Mouse (Mus musculus): ENCODE data around the gene Pum1. TPM values are rescaled to one million over a fixed set of nuclear protein-coding genes. Genes with fewer than 3 reads are reported as not detected.

The Pum1 gene
- polyA plus RNA-seq, 1 experiment from 2014 or later: 16.7 TPM

- H3K4me3 ChIP-seq (ENCODE audit: low read depth, low read length): no peak overlapping the region
- H3K4me1 ChIP-seq (ENCODE audit: insufficient read depth): 0 out of 2 replicates have a peak, but pooled peaks cover 3% of the 10 kb centered on the region
- no peak for DNase-seq
- 79% methylated on average over 7 of the region's 7 CpGs for WGBS (ENCODE audit: insufficient replicate concordance)
- H3K9me3 ChIP-seq (ENCODE audit: low read length): no peaks in the 10 kb centered on the region
- no peak overlapping the region for H3K4me2 ChIP-seq (ENCODE audit: low read depth, low read length)
- no peaks in the 10 kb centered on the region for H3K36me3 ChIP-seq (replicated peaks; ENCODE audit: insufficient read depth, low read length)
- no peak overlapping the region for H3K27ac ChIP-seq (ENCODE audit: low read depth)
- H3K27me3 ChIP-seq (ENCODE audit: insufficient read depth, low read length): no peaks in the 10 kb centered on the region
- TF ChIP-seq CTCF (IDR thresholded peaks at IDR 0.05; ENCODE audit: low read depth) (no peak), EP300 (IDR thresholded peaks at IDR 0.05; ENCODE audit: low read depth) (no peak)
- ATAC-seq: no peak
- no peak overlapping the region for H3K9ac ChIP-seq (replicated peaks)
Observed at GRCm38 (mm10) chr4:130805746-130806145, 142.6 kb downstream of the Pum1 start.

GRCm38 (mm10) chr4:130806746-130807145, 143.6 kb downstream of the Pum1 start:
- Histone ChIP-seq H3K4me1 (ENCODE audit: insufficient read depth) (0 out of 2 replicates have a peak, but pooled peaks cover under 1% of the 10 kb centered on the region), H3K36me3 (replicated peaks; ENCODE audit: insufficient read depth, low read length) (no peaks in the 10 kb centered on the region), H3K27me3 (ENCODE audit: insufficient read depth, low read length) (no peaks in the 10 kb centered on the region), H3K9me3 (ENCODE audit: low read length) (no peaks in the 10 kb centered on the region), H3K27ac (ENCODE audit: low read depth) (no peak overlapping the region), H3K4me3 (ENCODE audit: low read depth, low read length) (no peak overlapping the region), H3K4me2 (ENCODE audit: low read depth, low read length) (no peak overlapping the region), H3K9ac (replicated peaks) (no peak overlapping the region)
- WGBS (ENCODE audit: insufficient replicate concordance): 80% methylated on average over 9 of the region's 9 CpGs
- TF ChIP-seq CTCF (IDR thresholded peaks at IDR 0.05; ENCODE audit: low read depth) (no peak), EP300 (IDR thresholded peaks at IDR 0.05; ENCODE audit: low read depth) (no peak)
- DNase-seq (no peak), ATAC-seq (no peak)

DNA sequence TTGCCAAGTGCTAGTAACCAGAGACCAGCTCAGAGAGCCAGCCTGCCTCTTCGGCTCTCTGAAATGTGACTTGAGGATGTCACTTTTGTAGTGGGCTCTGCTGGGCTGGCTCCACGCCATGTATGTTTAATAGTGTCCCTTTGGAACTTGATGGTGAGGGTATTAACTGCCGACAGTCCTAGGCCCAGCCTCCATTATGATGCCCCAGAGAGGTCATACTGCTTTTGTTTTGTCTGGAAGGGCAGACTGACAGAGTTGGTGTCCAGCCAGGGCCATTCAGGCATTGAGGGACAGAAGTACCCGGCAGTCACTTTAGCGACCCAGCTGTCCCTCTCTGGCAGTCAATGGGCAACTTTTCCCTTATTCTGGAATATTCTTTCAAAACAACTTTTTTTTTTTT, 146.7 kb downstream of the Pum1 start:
- 69% methylated on average over 5 of the region's 5 CpGs for WGBS (ENCODE audit: insufficient replicate concordance)
- DNase-seq: no peak
- H3K4me2 ChIP-seq (ENCODE audit: low read depth, low read length): no peak overlapping the region
- TF ChIP-seq EP300 (IDR thresholded peaks at IDR 0.05; ENCODE audit: low read depth) (no peak), CTCF (IDR thresholded peaks at IDR 0.05; ENCODE audit: low read depth) (no peak)
- no peak overlapping the region for H3K9ac ChIP-seq (replicated peaks)
- no peak overlapping the region for H3K27ac ChIP-seq (ENCODE audit: low read depth)
- no peaks in the 10 kb centered on the region for H3K4me1 ChIP-seq (ENCODE audit: insufficient read depth)
- no peaks in the 10 kb centered on the region for H3K36me3 ChIP-seq (replicated peaks; ENCODE audit: insufficient read depth, low read length)
- no peak overlapping the region for H3K4me3 ChIP-seq (ENCODE audit: low read depth, low read length)
- no peaks in the 10 kb centered on the region for H3K27me3 ChIP-seq (ENCODE audit: insufficient read depth, low read length)
- no peaks in the 10 kb centered on the region for H3K9me3 ChIP-seq (ENCODE audit: low read length)
- ATAC-seq: no peak

DNA sequence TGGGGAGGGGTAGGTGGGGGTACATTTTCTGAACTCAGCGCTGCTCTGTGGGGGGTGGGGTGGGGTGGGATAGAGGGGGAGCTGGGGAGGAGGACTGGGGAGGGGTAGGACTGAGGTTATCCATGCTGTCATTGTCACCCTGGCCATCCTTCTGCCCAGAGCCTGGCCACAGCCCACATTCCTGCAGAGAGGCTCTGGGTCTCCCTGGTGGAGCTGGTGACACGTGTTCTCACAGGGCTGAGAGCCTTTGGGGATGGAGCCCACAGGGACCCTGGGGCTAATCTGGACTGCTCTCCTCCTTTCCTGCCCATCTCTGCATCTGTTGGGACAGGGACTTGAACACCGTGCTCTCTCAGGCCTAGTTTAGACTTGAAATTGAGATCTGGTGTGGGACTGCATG, 147.7 kb downstream of the Pum1 start:
- Histone ChIP-seq H3K27ac (ENCODE audit: low read depth) (no peak overlapping the region), H3K4me3 (ENCODE audit: low read depth, low read length) (no peak overlapping the region), H3K4me2 (ENCODE audit: low read depth, low read length) (no peak overlapping the region), H3K27me3 (ENCODE audit: insufficient read depth, low read length) (no peaks in the 10 kb centered on the region), H3K9me3 (ENCODE audit: low read length) (no peaks in the 10 kb centered on the region), H3K9ac (replicated peaks) (no peak overlapping the region), H3K4me1 (ENCODE audit: insufficient read depth) (no peaks in the 10 kb centered on the region), H3K36me3 (replicated peaks; ENCODE audit: insufficient read depth, low read length) (no peaks in the 10 kb centered on the region)
- 60% methylated on average over 3 of the region's 3 CpGs for WGBS (ENCODE audit: insufficient replicate concordance)
- DNase-seq (no peak), ATAC-seq (no peak)
- TF ChIP-seq EP300 (IDR thresholded peaks at IDR 0.05; ENCODE audit: low read depth) (no peak), CTCF (IDR thresholded peaks at IDR 0.05; ENCODE audit: low read depth) (no peak)

DNA sequence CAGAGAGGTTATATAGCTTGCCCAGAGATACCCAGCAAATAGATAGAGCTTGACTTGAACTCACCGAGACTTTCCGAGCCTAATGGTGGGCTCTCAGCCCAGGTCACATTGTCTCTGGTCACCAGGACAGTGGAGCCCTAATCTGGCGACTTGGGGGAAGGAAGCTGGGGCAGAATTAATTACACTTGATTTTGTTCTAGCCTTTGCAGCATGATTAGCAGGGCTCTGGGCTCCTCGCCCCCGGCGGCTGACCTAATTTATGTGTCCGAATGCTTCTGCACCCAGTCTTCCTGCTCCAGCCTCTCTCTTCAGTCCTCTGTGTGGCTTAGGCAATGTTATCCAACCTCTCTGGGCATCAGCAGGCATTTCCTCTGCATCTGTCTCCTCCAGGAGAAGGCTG, 148.3 kb downstream of the Pum1 start:
- 58% methylated on average over 7 of the region's 7 CpGs for WGBS (ENCODE audit: insufficient replicate concordance)
- H3K27me3 ChIP-seq (ENCODE audit: insufficient read depth, low read length): no peaks in the 10 kb centered on the region
- no peaks in the 10 kb centered on the region for H3K36me3 ChIP-seq (replicated peaks; ENCODE audit: insufficient read depth, low read length)
- H3K4me2 ChIP-seq (ENCODE audit: low read depth, low read length): no peak overlapping the region
- no peaks in the 10 kb centered on the region for H3K9me3 ChIP-seq (ENCODE audit: low read length)
- H3K27ac ChIP-seq (ENCODE audit: low read depth): no peak overlapping the region
- DNase-seq (no peak), ATAC-seq (no peak)
- H3K4me3 ChIP-seq (ENCODE audit: low read depth, low read length): no peak overlapping the region
- TF ChIP-seq CTCF (IDR thresholded peaks at IDR 0.05; ENCODE audit: low read depth) (no peak), EP300 (IDR thresholded peaks at IDR 0.05; ENCODE audit: low read depth) (no peak)
- H3K4me1 ChIP-seq (ENCODE audit: insufficient read depth): no peaks in the 10 kb centered on the region
- H3K9ac ChIP-seq (replicated peaks): no peak overlapping the region

DNA sequence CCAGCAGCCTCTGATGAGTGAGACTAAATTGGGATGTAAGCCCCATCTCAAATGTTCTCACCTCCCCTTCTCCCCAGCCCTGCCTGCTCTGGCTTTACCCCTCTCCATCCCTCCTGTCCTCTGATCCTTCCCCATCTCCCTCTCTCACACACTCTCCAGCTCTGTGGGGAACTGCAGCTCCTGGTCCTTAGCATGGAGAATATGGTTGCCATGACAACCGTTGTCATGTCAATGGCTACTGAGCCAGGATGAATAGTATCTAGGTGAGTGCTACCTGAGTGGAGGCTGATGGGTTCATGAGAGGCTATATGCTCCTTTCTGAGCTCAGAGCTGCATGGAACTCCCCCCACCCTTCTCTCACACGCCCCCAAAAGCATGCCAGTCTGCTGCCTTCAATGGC, 150.8 kb downstream of the Pum1 start:
- no peak for ATAC-seq
- 51% methylated on average over 2 of the region's 2 CpGs for WGBS (ENCODE audit: insufficient replicate concordance)
- H3K27ac ChIP-seq (ENCODE audit: low read depth): no peak overlapping the region

More for the DNA sequence above, 150.8 kb downstream of the Pum1 start:
- Histone ChIP-seq H3K9ac (replicated peaks) (no peak overlapping the region), H3K27me3 (ENCODE audit: insufficient read depth, low read length) (no peaks in the 10 kb centered on the region), H3K36me3 (replicated peaks; ENCODE audit: insufficient read depth, low read length) (no peaks in the 10 kb centered on the region), H3K4me3 (ENCODE audit: low read depth, low read length) (no peak overlapping the region), H3K9me3 (ENCODE audit: low read length) (no peaks in the 10 kb centered on the region), H3K4me1 (ENCODE audit: insufficient read depth) (no peaks in the 10 kb centered on the region), H3K4me2 (ENCODE audit: low read depth, low read length) (no peak overlapping the region)
- TF ChIP-seq CTCF (IDR thresholded peaks at IDR 0.05; ENCODE audit: low read depth) (no peak), EP300 (IDR thresholded peaks at IDR 0.05; ENCODE audit: low read depth) (no peak)
- DNase-seq: no peak
